Mouse (Mus musculus) embryonic fibroblast, embryonic 13.5 days (primary cell): ENCODE data around the gene Homer3.

Experiments used
- CTCF ChIP-seq: IDR thresholded peaks from 2 replicates; pipeline ENCODE4 v1.5.1; 2011; ENCODE audit warnings: mild to moderate bottlenecking, control low read depth, low read length, moderate library complexity, borderline replicate concordance; ENCODE audit not compliant: insufficient read depth
- POLR2A ChIP-seq: IDR thresholded peaks from 2 replicates; pipeline ENCODE4 v1.6.1; 2011; ENCODE audit warnings: low read depth, mild to moderate bottlenecking, control low read depth, low read length, moderate library complexity

DNA sequence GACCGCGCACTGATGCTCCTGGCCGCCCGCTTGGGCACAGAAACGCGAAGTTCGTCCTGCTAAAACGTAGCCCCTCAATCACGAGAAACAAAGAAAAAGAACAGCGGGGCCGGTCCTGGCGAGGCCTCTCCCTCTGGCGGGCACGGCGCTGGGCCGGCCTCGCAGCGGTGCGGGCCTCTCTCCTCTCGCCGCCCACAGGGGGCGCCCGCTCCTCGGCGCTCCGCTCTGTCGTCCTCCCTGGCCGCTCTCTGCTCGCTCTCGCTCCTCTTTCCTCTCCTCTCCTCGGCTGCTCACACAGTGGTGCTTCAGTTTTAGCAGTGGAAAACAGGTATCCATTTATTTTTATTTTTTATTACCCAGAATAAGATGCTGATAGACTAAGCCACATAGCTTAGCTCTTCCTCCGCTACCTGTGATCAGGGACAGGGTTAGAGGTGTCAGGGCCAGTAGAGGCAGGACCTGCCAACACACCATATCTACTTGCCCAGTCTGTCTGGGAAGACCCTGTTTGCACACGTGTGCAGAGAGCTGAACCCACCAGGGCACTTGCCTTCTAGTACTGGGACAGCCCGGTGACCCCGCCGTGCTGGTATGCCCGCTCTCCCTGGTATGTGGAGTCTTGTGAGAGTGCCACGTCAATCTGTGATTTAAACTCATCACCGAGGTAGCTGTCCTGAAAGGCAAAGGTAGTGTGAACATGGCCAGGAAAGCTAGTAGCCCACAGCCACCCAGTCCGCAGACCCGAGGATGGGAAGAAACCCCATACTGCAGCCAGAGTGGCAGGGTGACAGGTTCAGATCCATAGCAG lies 49.6 kb downstream of the Homer3 start:
- TF ChIP-seq POLR2A = no peak
- peak; percentile 70 for TF ChIP-seq CTCF
